Mouse (Mus musculus): ENCODE data around the gene Camsap1. TPM values are rescaled to one million over a fixed set of nuclear protein-coding genes. Genes with fewer than 3 reads are reported as not detected.

The Camsap1 gene
- polyA plus RNA-seq, 1 experiment = 4.4 TPM

GRCm38 (mm10) chr2:25982052-25982425 is 1.0 kb downstream of the Camsap1 start:
- Histone ChIP-seq H3K27me3 (ENCODE audit: control insufficient read depth, insufficient read depth, low read length) (no peaks in the 10 kb centered on the region), H3K4me1 (ENCODE audit: control insufficient read depth, insufficient read depth, insufficient read length, low read length) (peaks cover 6% of the 10 kb centered on the region; the same call in 1 of the 2 replicates), H3K36me3 (ENCODE audit: control insufficient read depth, insufficient read depth, low read length) (no peaks in the 10 kb centered on the region), H3K4me3 (ENCODE audit: low read depth, low read length) (peak overlapping the region; percentile 86), H3K27ac (ENCODE audit: insufficient read depth, low read depth, low read length) (no peak overlapping the region)
- no peak for TF ChIP-seq POLR2A (IDR thresholded peaks at IDR 0.05; ENCODE audit: low read depth, low read length)
- TF ChIP-seq CTCF (IDR thresholded peaks at IDR 0.05; ENCODE audit: extremely low read depth, insufficient read length, insufficient replicate concordance, low read depth, low read length) = no peak
- under 1% methylated on average over 16 of the region's 16 CpGs for WGBS

- H3K27me3 ChIP-seq (ENCODE audit: control insufficient read depth, insufficient read depth, low read length) = no peaks in the 10 kb centered on the region
- WGBS = 71% methylated on average over 4 of the region's 4 CpGs
- TF ChIP-seq POLR2A (IDR thresholded peaks at IDR 0.05; ENCODE audit: low read depth, low read length) (no peak), CTCF (IDR thresholded peaks at IDR 0.05; ENCODE audit: extremely low read depth, insufficient read length, insufficient replicate concordance, low read depth, low read length) (no peak)
- no peak overlapping the region for H3K27ac ChIP-seq (ENCODE audit: insufficient read depth, low read depth, low read length)
- H3K4me3 ChIP-seq (ENCODE audit: low read depth, low read length) = no peak overlapping the region
- peaks cover 6% of the 10 kb centered on the region; the same call in 1 of the 2 replicates for H3K4me1 ChIP-seq (ENCODE audit: control insufficient read depth, insufficient read depth, insufficient read length, low read length)
- H3K36me3 ChIP-seq (ENCODE audit: control insufficient read depth, insufficient read depth, low read length) = no peaks in the 10 kb centered on the region
Observed at GRCm38 (mm10) chr2:25978997-25979396, 4.1 kb downstream of the Camsap1 start.

GRCm38 (mm10) chr2:25977587-25978239 is 5.4 kb downstream of the Camsap1 start:
- 60% methylated on average over 7 of the region's 7 CpGs for WGBS
- TF ChIP-seq POLR2A (IDR thresholded peaks at IDR 0.05; ENCODE audit: low read depth, low read length) = no peak
- Histone ChIP-seq H3K36me3 (ENCODE audit: control insufficient read depth, insufficient read depth, low read length) (no peaks in the 10 kb centered on the region), H3K4me1 (ENCODE audit: control insufficient read depth, insufficient read depth, insufficient read length, low read length) (peaks cover 4% of the 10 kb centered on the region; the same call in 1 of the 2 replicates), H3K27ac (ENCODE audit: insufficient read depth, low read depth, low read length) (no peak overlapping the region), H3K27me3 (ENCODE audit: control insufficient read depth, insufficient read depth, low read length) (no peaks in the 10 kb centered on the region), H3K4me3 (ENCODE audit: low read depth, low read length) (no peak overlapping the region)

GRCm38 (mm10) chr2:25975141-25975770 is 7.8 kb downstream of the Camsap1 start:
- H3K36me3 ChIP-seq (ENCODE audit: control insufficient read depth, insufficient read depth, low read length) = no peaks in the 10 kb centered on the region
- TF ChIP-seq CTCF (IDR thresholded peaks at IDR 0.05; ENCODE audit: extremely low read depth, insufficient read length, insufficient replicate concordance, low read depth, low read length) = no peak
- TF ChIP-seq POLR2A (IDR thresholded peaks at IDR 0.05; ENCODE audit: low read depth, low read length) = no peak
- no peak overlapping the region for H3K27ac ChIP-seq (ENCODE audit: insufficient read depth, low read depth, low read length)
- WGBS = 82% methylated on average over 4 of the region's 4 CpGs
- H3K27me3 ChIP-seq (ENCODE audit: control insufficient read depth, insufficient read depth, low read length) = no peaks in the 10 kb centered on the region
- no peak overlapping the region for H3K4me3 ChIP-seq (ENCODE audit: low read depth, low read length)
- no peaks in the 10 kb centered on the region; the same call in 1 of the 2 replicates for H3K4me1 ChIP-seq (ENCODE audit: control insufficient read depth, insufficient read depth, insufficient read length, low read length)

- no peak overlapping the region for H3K4me3 ChIP-seq (ENCODE audit: low read depth, low read length)
- no peak for TF ChIP-seq CTCF (IDR thresholded peaks at IDR 0.05; ENCODE audit: extremely low read depth, insufficient read length, insufficient replicate concordance, low read depth, low read length)
- H3K27ac ChIP-seq (ENCODE audit: insufficient read depth, low read depth, low read length) = no peak overlapping the region
- peaks cover 9% of the 10 kb centered on the region for H3K36me3 ChIP-seq (ENCODE audit: control insufficient read depth, insufficient read depth, low read length)
- H3K4me1 ChIP-seq (ENCODE audit: control insufficient read depth, insufficient read depth, insufficient read length, low read length) = no peaks in the 10 kb centered on the region; the same call in 1 of the 2 replicates
- H3K27me3 ChIP-seq (ENCODE audit: control insufficient read depth, insufficient read depth, low read length) = no peaks in the 10 kb centered on the region
- 50% methylated on average over 2 of the region's 2 CpGs for WGBS
Observed at GRCm38 (mm10) chr2:25970426-25970825, 12.7 kb downstream of the Camsap1 start.

GRCm38 (mm10) chr2:25969319-25969718 is 13.8 kb downstream of the Camsap1 start:
- TF ChIP-seq CTCF (IDR thresholded peaks at IDR 0.05; ENCODE audit: extremely low read depth, insufficient read length, insufficient replicate concordance, low read depth, low read length) (no peak), POLR2A (IDR thresholded peaks at IDR 0.05; ENCODE audit: low read depth, low read length) (no peak)
- Histone ChIP-seq H3K27ac (ENCODE audit: insufficient read depth, low read depth, low read length) (no peak overlapping the region), H3K27me3 (ENCODE audit: control insufficient read depth, insufficient read depth, low read length) (no peaks in the 10 kb centered on the region), H3K4me3 (ENCODE audit: low read depth, low read length) (no peak overlapping the region), H3K36me3 (ENCODE audit: control insufficient read depth, insufficient read depth, low read length) (peaks cover 19% of the 10 kb centered on the region), H3K4me1 (ENCODE audit: control insufficient read depth, insufficient read depth, insufficient read length, low read length) (no peaks in the 10 kb centered on the region; the same call in 1 of the 2 replicates)
- WGBS = 89% methylated on average over 4 of the region's 4 CpGs

- H3K36me3 ChIP-seq (ENCODE audit: control insufficient read depth, insufficient read depth, low read length) = peaks cover 14% of the 10 kb centered on the region
- no peak for TF ChIP-seq CTCF (IDR thresholded peaks at IDR 0.05; ENCODE audit: extremely low read depth, insufficient read length, insufficient replicate concordance, low read depth, low read length)
- TF ChIP-seq POLR2A (IDR thresholded peaks at IDR 0.05; ENCODE audit: low read depth, low read length) = no peak
- no peak overlapping the region for H3K27ac ChIP-seq (ENCODE audit: insufficient read depth, low read depth, low read length)
- H3K4me3 ChIP-seq (ENCODE audit: low read depth, low read length) = no peak overlapping the region
- H3K27me3 ChIP-seq (ENCODE audit: control insufficient read depth, insufficient read depth, low read length) = no peaks in the 10 kb centered on the region
- WGBS = 96% methylated on average over 3 of the region's 3 CpGs
- peaks cover 6% of the 10 kb centered on the region; the same call in 1 of the 2 replicates for H3K4me1 ChIP-seq (ENCODE audit: control insufficient read depth, insufficient read depth, insufficient read length, low read length)
Observed at GRCm38 (mm10) chr2:25949291-25949690, 33.8 kb downstream of the Camsap1 start.

Data from small intestine, adult 2 months (tissue).